Mouse (Mus musculus) CH12.LX (cell line): ENCODE measurements at regions not wholly inside any gene's neighbourhood (a gene's known extent, or its start where the extent isn't known, plus 50 kb on each side); places are given as distances from the start of the nearest gene placed in this dataset.

Experiments
- DNase-seq: peaks from one replicate; pipeline ENCODE4 v3.0.0-alpha.2; 2013; ENCODE audit errors: extremely low read depth
- H3K27ac ChIP-seq: 2 replicates; pipeline ENCODE4 v1.5.1; 2012; ENCODE audit warnings: low read depth, mild to moderate bottlenecking, control low read depth, moderate library complexity; ENCODE audit not compliant: insufficient read depth
- H3K27me3 ChIP-seq: replicated peaks from 2 replicates; pipeline ENCODE3; 2012; ENCODE audit warnings: inconsistent platforms
- H3K36me3 ChIP-seq, 2 experiments: replicated peaks in 1 of 2; 2 replicates each; pipeline versions ENCODE3 to v1.6.1; 2012; ENCODE audit warnings: inconsistent platforms in 1 of 2, low read length in 1 of 2, mild to moderate bottlenecking in 1 of 2, mixed read lengths in 1 of 2, moderate library complexity in 1 of 2; ENCODE audit not compliant: control insufficient read depth in 1 of 2, insufficient read depth in 1 of 2
- H3K4me1 ChIP-seq, 2 experiments: 2 replicates each; pipeline ENCODE4 v1.6.1; 2012; ENCODE audit warnings: inconsistent platforms in 1 of 2, moderate library complexity in 1 of 2; ENCODE audit not compliant: insufficient read depth in 2 of 2, control insufficient read depth in 1 of 2
- H3K4me2 ChIP-seq: 2 replicates; pipeline ENCODE4 v1.6.1; 2012; ENCODE audit warnings: low read depth, mild to moderate bottlenecking, control low read depth; ENCODE audit not compliant: poor library complexity, insufficient read depth, severe bottlenecking
- H3K4me3 ChIP-seq, 3 experiments: fragments of 150-350 bp in 1 of 3; sonication (generic) in 1 of 3; replicated peaks in 1 of 3; 2 replicates each; pipeline versions ENCODE3 to v1.5.1; 2011 to 2012; ENCODE audit warnings: low read depth in 2 of 3, low read length in 2 of 3, mild to moderate bottlenecking in 2 of 3, moderate library complexity in 2 of 3, control low read depth in 1 of 3, improper control_type of control experiment in 1 of 3, inconsistent platforms in 1 of 3, mixed read lengths in 1 of 3; ENCODE audit not compliant: poor library complexity in 1 of 3
- H3K79me2 ChIP-seq: replicated peaks from 2 replicates; pipeline ENCODE4 v1.6.1; 2012; ENCODE audit warnings: mild to moderate bottlenecking, moderate library complexity; ENCODE audit not compliant: control insufficient read depth, poor library complexity, insufficient read depth, severe bottlenecking; ENCODE audit errors: extremely low read depth
- H3K9ac ChIP-seq: 2 replicates; pipeline ENCODE4 v1.6.1; 2012; ENCODE audit warnings: low read depth, mild to moderate bottlenecking, control low read depth, moderate library complexity; ENCODE audit not compliant: insufficient read depth
- H3K9me3 ChIP-seq: replicated peaks from 2 replicates; pipeline ENCODE3; 2012; ENCODE audit warnings: low read length, inconsistent platforms, mixed read lengths
- BHLHE40 ChIP-seq: IDR thresholded peaks from 2 replicates; pipeline ENCODE4 v1.6.1; 2011; ENCODE audit warnings: mild to moderate bottlenecking, low read depth, low read length, improper control_type of control experiment
- CHD2 ChIP-seq: IDR thresholded peaks from 2 replicates; pipeline ENCODE4 v1.6.1; 2011; ENCODE audit warnings: low read length, improper control_type of control experiment
- E2F4 ChIP-seq: IDR thresholded peaks from 2 replicates; pipeline ENCODE4 v1.6.1; 2011; ENCODE audit warnings: low read depth, low read length, improper control_type of control experiment; ENCODE audit not compliant: insufficient replicate concordance
- ELF1 ChIP-seq: IDR thresholded peaks from 2 replicates; pipeline ENCODE4 v1.6.1; 2014; ENCODE audit warnings: low read depth, mild to moderate bottlenecking, inconsistent platforms, low read length, improper control_type of control experiment
- ETS1 ChIP-seq: conservative IDR thresholded peaks from 2 replicates; pipeline ENCODE4 v1.6.1; 2012; ENCODE audit warnings: low read depth, mild to moderate bottlenecking, inconsistent platforms, low read length, improper control_type of control experiment, moderate library complexity
- GABPA ChIP-seq: IDR thresholded peaks from 2 replicates; pipeline ENCODE4 v1.6.1; 2012; ENCODE audit warnings: low read depth, low read length, improper control_type of control experiment, inconsistent platforms; ENCODE audit not compliant: insufficient replicate concordance
- MAX ChIP-seq: IDR thresholded peaks from 2 replicates; pipeline ENCODE4 v1.6.1; 2011; ENCODE audit warnings: low read length, improper control_type of control experiment
- MEF2A ChIP-seq: IDR thresholded peaks from 2 replicates; pipeline ENCODE4 v1.6.1; 2014; ENCODE audit warnings: low read depth, mild to moderate bottlenecking, inconsistent platforms, low read length, improper control_type of control experiment, borderline replicate concordance
- MXI1 ChIP-seq: IDR thresholded peaks from 2 replicates; pipeline ENCODE4 v1.6.1; 2011; ENCODE audit warnings: mild to moderate bottlenecking, low read depth, low read length, improper control_type of control experiment
- POLR2AphosphoS2 ChIP-seq: IDR thresholded peaks from 2 replicates; pipeline ENCODE4 v1.6.1; 2011; ENCODE audit warnings: low read depth, low read length, improper control_type of control experiment
- TCF12 ChIP-seq: IDR thresholded peaks from 2 replicates; pipeline ENCODE4 v1.6.1; 2014; ENCODE audit warnings: low read depth, mild to moderate bottlenecking, inconsistent platforms, low read length, improper control_type of control experiment
- ZC3H11A ChIP-seq: IDR thresholded peaks from 2 replicates; pipeline ENCODE4 v1.6.1; 2012; ENCODE audit warnings: low read depth, mild to moderate bottlenecking, inconsistent platforms, low read length, improper control_type of control experiment
- ZNF384 ChIP-seq: IDR thresholded peaks from 2 replicates; pipeline ENCODE4 v1.6.1; 2012; ENCODE audit warnings: low read depth, low read length, improper control_type of control experiment, inconsistent platforms
- dilution Hi-C: fragments of 300-500 bp; cut with MboI; formaldehyde crosslinking; loops from 2 replicates; pipeline ENCODE4 v1.14.3; 2020; ENCODE audit warnings: low sequenced_read_pairs; ENCODE audit not compliant: extremely low pct_unique_long_range_greater_than_20kb, extremely low pct_ligation_motif_present
- in situ Hi-C: fragments of 300-500 bp; cut with MboI; formaldehyde crosslinking; loops from 3 replicates; pipeline ENCODE4 v1.14.3; 2019; ENCODE audit warnings: low sequenced_read_pairs, low pct_ligation_motif_present, low pct_unique_long_range_greater_than_20kb, mixed read lengths

- H3K4me2 ChIP-seq, result no peak overlapping the region
- no peak overlapping the region for H3K4me3 ChIP-seq
These were observed 72.0 kb downstream of the Tnfaip3 start for GRCm38 (mm10) chr10:18943296-18944075.

GRCm38 (mm10) chr10:18946727-18947126, 68.7 kb downstream of the Tnfaip3 start:
- dilution Hi-C loops, result no loop called here
- Histone ChIP-seq H3K9me3 (no peaks in the 10 kb centered on the region), H3K4me3 (no peak overlapping the region), H3K9ac (no peak overlapping the region), H3K36me3 (no peaks in the 10 kb centered on the region)
- in situ Hi-C loops, result loop anchor here (25.0 kb wide), 1 partner anchor 541 kb away; no protein-coding TSS in a partner anchor
- TF ChIP-seq ETS1 (no peak), MXI1 (no peak), ZNF384 (no peak), ZC3H11A (no peak), GABPA (no peak)
- TF ChIP-seq, all 38 proteins: peak for 0
- H3K27ac ChIP-seq, result no peak overlapping the region
- H3K4me2 ChIP-seq, result no peak overlapping the region
- no peaks in the 10 kb centered on the region for H3K79me2 ChIP-seq
- H3K27me3 ChIP-seq, result no peaks in the 10 kb centered on the region
- H3K4me1 ChIP-seq, result peaks cover 3 to 10% of the 10 kb centered on the region in 2 experiments; a peak in 3 of 4 replicates
- DNase-seq, result no peak

More at GRCm38 (mm10) chr10:18943296-18944075, 72.0 kb downstream of the Tnfaip3 start:
- Histone ChIP-seq H3K36me3 (no peaks in the 10 kb centered on the region), H3K9ac (no peak overlapping the region), H3K27me3 (no peaks in the 10 kb centered on the region), H3K9me3 (no peaks in the 10 kb centered on the region), H3K4me1 (peaks cover 0 to 6% of the 10 kb centered on the region in 2 experiments; a peak in 1 of 4 replicates), H3K27ac (no peak overlapping the region), H3K79me2 (no peaks in the 10 kb centered on the region)
- dilution Hi-C loops (no loop called here), in situ Hi-C loops (loop anchor here (25.0 kb wide), 1 partner anchor 544 kb away; no protein-coding TSS in a partner anchor)
- DNase-seq, result no peak
- no peak for TF ChIP-seq MAX
- no peak for TF ChIP-seq BHLHE40
- TF ChIP-seq E2F4, result no peak
- TF ChIP-seq TCF12, result no peak
- no peak for TF ChIP-seq CHD2
- TF ChIP-seq ELF1, result no peak
- no peak for TF ChIP-seq POLR2AphosphoS2
- no peak for TF ChIP-seq MEF2A
